Mouse (Mus musculus) cortical plate, adult 2 months (tissue): ENCODE data around the gene Arfgef2.

Experiments
- CTCF ChIP-seq: fragments of 200-500 bp; IDR thresholded peaks from 2 replicates; pipeline ENCODE4 v1.5.1; 2011; ENCODE audit warnings: mild to moderate bottlenecking, control low read depth, low read length; ENCODE audit not compliant: insufficient read depth; ENCODE audit errors: extremely low read depth
- POLR2A ChIP-seq: fragments of 200-500 bp; IDR thresholded peaks from 2 replicates; pipeline ENCODE4 v1.6.1; 2011; ENCODE audit warnings: mild to moderate bottlenecking, low read length, control low read depth; ENCODE audit not compliant: insufficient read depth; ENCODE audit errors: extremely low read depth

- TF ChIP-seq POLR2A, result no peak
- TF ChIP-seq CTCF, result no peak
Measured at GRCm38 (mm10) chr2:166757969-166758368, 47.4 kb upstream of the Arfgef2 start.
